Mouse (Mus musculus) heart, postnatal 0 days (tissue): ENCODE measurements around the gene Fam129a. TPM values are rescaled to one million over a fixed set of nuclear protein-coding genes. Genes with fewer than 3 reads are reported as not detected.

Source experiments
- ATAC-seq: fragments of 200-750 bp; cut with Nextera tagmentation; 2 replicates; pipeline ENCODE4 v1.8.0; 2017; ENCODE audit warnings: low read depth, moderate number of reproducible peaks, moderate library complexity; ENCODE audit not compliant: insufficient read depth
- DNase-seq: peaks from one replicate; pipeline ENCODE4 v3.0.0-alpha.2; 2016; ENCODE audit warnings: low spot score
- H3K27ac ChIP-seq: fragments of 300-500 bp; sonication (generic); 2 replicates; pipeline ENCODE4 v1.5.1; 2014; ENCODE audit warnings: low read depth, mild to moderate bottlenecking
- H3K27me3 ChIP-seq: fragments of 300-500 bp; sonication (generic); 2 replicates; pipeline ENCODE4 v1.6.1; 2014; ENCODE audit warnings: low read length, mixed read lengths; ENCODE audit not compliant: control insufficient read depth, insufficient read depth
- H3K36me3 ChIP-seq: fragments of 300-500 bp; sonication (generic); replicated peaks from 2 replicates; pipeline ENCODE4 v1.6.1; 2014; ENCODE audit warnings: low read length, mixed read lengths; ENCODE audit not compliant: control insufficient read depth, insufficient read depth
- H3K4me1 ChIP-seq: fragments of 300-500 bp; sonication (generic); 2 replicates; pipeline ENCODE4 v1.6.1; 2014; ENCODE audit warnings: antibody characterized with exemption; ENCODE audit not compliant: control insufficient read depth, insufficient read depth
- H3K4me2 ChIP-seq: fragments of 300-500 bp; sonication (generic); 2 replicates; pipeline ENCODE4 v1.6.1; 2014; ENCODE audit warnings: low read depth, mild to moderate bottlenecking, low read length, moderate library complexity
- H3K4me3 ChIP-seq: fragments of 300-500 bp; sonication (generic); 2 replicates; pipeline ENCODE4 v1.5.1; 2014; ENCODE audit warnings: low read depth, low read length
- H3K9ac ChIP-seq: fragments of 300-500 bp; sonication (generic); replicated peaks from 2 replicates; pipeline ENCODE4 v1.6.1; 2014; ENCODE audit warnings: low read depth, low read length, mixed read lengths
- H3K9me3 ChIP-seq: fragments of 300-500 bp; sonication (generic); replicated peaks from 2 replicates; pipeline ENCODE4 v1.6.1; 2016; ENCODE audit warnings: low read length; ENCODE audit not compliant: control insufficient read depth
- CTCF ChIP-seq: IDR thresholded peaks from 2 replicates; pipeline ENCODE4 v1.5.1; 2016; ENCODE audit warnings: antibody characterized with exemption, control low read depth, low read depth
- EP300 ChIP-seq: IDR thresholded peaks from 2 replicates; pipeline ENCODE4 v1.6.1; 2016; ENCODE audit warnings: antibody characterized with exemption, low read depth
- WGBS: fragments of 180-500 bp; shearing (Covaris S2); extraction: QIAGEN DNeasy Blood & Tissue Kit; methylation state at CpG from one replicate; pipeline ENCODE4 v1.1.7; 2014; 5-methylcytosine and 5-hydroxymethylcytosine counted together
- polyA plus RNA-seq: library from polyadenylated mRNA; unstranded; fragments of >200 nt; fragmentation: Nextera tagmentation; extraction: Ambion mirVana; gene quantifications from 2 replicates; pipeline ENCODE4 v1.2.1, GENCODE M21; 2015
- total RNA-seq: library from RNA; depleted of rRNA; stranded (reverse); fragments of >200 nt; gene quantifications from 2 replicates; pipeline ENCODE4 v1.2.3, GENCODE M21; 2014; ENCODE audit warnings: low replicate concordance

Fam129a gene
- total and polyA plus RNA-seq, 2 experiments from 2014 or later = 14.1 to 64.3 TPM

DNA sequence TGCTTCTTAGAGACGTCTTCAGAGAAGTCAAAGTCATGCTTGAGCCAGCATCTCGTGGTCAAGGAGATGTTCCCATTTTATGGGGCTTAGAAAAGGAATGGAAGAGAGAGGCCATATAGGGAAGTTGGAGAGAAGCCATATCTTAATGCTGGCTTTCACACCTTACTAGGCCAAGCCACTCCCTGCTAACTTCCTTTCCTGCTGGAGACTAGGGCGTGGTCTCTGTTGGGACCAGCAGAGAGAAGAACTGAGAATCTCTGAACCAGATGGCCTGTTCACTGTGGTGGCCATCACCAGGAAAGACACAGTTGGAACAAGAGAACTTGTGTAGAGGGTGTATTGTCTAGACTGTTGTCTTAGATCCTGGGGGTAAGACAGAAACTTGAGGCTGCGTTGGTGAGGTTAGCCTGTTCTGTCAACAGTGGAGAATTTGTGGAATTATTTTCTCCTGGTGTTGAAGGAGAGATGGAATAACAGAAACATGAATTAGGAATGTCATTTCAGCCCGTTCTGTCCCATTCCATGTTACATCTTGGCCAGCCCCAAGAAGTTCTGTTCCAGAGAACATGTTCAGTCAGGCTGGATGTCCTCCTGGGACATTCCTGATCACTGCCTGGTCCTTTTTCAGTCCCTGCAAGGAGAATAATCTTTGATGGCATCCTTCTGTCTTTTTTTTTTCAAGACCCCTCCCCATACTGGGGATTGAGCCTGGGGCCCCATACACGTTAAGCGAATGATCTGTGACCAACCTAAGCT, 90.9 kb downstream of the Fam129a start:
- 83% methylated on average over 7 of the region's 7 CpGs for WGBS
- no peaks in the 10 kb centered on the region for H3K27me3 ChIP-seq
- no peak for ATAC-seq
- no peak overlapping the region for H3K9ac ChIP-seq
- no peaks in the 10 kb centered on the region for H3K36me3 ChIP-seq
- H3K27ac ChIP-seq = peak overlapping the region; percentile 27
- no peaks in the 10 kb centered on the region for H3K9me3 ChIP-seq
- TF ChIP-seq CTCF = no peak
- no peak for TF ChIP-seq EP300
- no peak overlapping the region for H3K4me3 ChIP-seq
- DNase-seq = no peak
- no peak overlapping the region for H3K4me2 ChIP-seq
- H3K4me1 ChIP-seq = peaks cover 16% of the 10 kb centered on the region

DNA sequence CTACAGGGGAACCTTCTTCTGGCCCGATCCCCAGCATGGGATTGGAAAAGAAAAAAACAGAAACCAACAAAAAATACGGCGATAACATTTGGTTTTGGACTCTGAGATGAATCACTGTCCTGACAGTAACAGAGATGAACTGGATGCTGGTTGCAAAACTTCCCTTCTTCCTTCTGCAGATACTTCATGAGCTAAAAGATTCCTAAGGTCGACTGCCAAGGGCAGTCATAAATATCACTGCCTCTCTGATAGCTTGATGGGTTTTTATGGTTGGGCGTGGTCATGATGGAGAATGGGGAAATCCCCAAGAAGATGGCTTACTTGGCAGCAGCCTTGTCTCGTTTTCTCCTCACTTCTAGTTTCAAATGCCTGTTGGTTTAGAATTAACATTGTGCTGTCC, 92.0 kb downstream of the Fam129a start:
- Histone ChIP-seq H3K4me1 (peaks cover 17% of the 10 kb centered on the region), H3K27me3 (no peaks in the 10 kb centered on the region), H3K27ac (no peak overlapping the region), H3K9me3 (no peaks in the 10 kb centered on the region), H3K36me3 (no peaks in the 10 kb centered on the region), H3K9ac (no peak overlapping the region), H3K4me2 (no peak overlapping the region), H3K4me3 (no peak overlapping the region)
- ATAC-seq = no peak
- no peak for TF ChIP-seq EP300
- TF ChIP-seq CTCF = no peak
- no peak for DNase-seq
- 67% methylated on average over 6 of the region's 6 CpGs for WGBS

DNA sequence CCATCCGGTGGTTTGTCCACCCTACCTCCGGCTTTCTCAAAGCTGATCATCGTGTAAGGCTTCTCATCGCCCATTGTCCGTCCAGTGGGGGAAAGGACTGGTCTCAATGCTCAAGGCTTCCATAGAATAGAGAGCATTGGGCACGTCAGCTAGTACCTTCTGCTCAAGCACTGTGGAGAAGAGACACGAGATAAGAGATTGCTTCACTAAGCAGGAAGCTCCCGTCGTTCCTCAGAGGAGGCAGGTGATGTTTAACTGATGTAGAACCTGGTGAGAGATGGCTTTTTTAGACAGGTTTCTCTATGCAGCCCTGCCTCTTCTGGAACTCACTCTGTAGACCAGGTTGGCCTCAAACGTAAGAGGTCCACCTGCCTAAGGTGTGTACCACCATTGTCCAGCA, 93.4 kb downstream of the Fam129a start:
- WGBS = 83% methylated on average over 10 of the region's 10 CpGs
- TF ChIP-seq EP300 (no peak), CTCF (no peak)
- H3K27me3 ChIP-seq = no peaks in the 10 kb centered on the region
- H3K4me3 ChIP-seq = no peak overlapping the region
- ATAC-seq (no peak), DNase-seq (no peak)
- H3K4me1 ChIP-seq = peaks cover 17% of the 10 kb centered on the region
- no peaks in the 10 kb centered on the region for H3K36me3 ChIP-seq
- no peak overlapping the region for H3K27ac ChIP-seq
- no peak overlapping the region for H3K9ac ChIP-seq
- no peaks in the 10 kb centered on the region for H3K9me3 ChIP-seq
- H3K4me2 ChIP-seq = no peak overlapping the region

DNA sequence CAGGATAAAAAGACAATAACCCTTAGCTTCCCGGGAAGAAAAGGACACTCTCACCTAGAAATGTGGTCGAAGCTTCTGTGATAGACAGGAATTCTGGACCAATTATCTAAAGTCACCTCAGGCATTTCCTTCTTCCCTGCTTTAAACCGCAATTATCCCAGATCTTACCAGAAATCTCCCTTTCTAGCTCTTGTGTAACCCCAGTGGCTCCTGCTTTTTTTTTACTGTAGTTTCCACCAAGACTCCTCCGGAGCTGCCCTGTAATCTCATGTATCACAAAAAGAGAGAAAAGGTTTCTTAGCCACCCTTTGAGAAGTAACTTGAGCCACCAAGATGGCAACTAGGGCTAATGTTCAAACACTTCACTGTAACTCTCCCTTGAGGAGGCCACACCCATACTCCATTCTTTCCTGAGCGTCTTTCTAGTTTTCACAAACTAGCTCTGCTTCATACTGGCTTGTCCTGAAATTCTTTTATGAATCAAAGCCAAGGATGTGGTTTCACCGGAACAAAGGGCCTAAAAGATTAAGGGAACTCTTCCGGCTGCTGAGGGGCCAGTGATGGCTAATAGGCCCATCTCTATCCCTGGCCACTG, 93.9 kb downstream of the Fam129a start:
- Histone ChIP-seq H3K36me3 (no peaks in the 10 kb centered on the region), H3K4me1 (peaks cover 17% of the 10 kb centered on the region), H3K9ac (no peak overlapping the region), H3K27ac (no peak overlapping the region), H3K9me3 (no peaks in the 10 kb centered on the region), H3K27me3 (no peaks in the 10 kb centered on the region), H3K4me2 (no peak overlapping the region), H3K4me3 (no peak overlapping the region)
- DNase-seq = no peak
- TF ChIP-seq CTCF (no peak), EP300 (no peak)
- no peak for ATAC-seq
- 77% methylated on average over 7 of the region's 7 CpGs for WGBS

DNA sequence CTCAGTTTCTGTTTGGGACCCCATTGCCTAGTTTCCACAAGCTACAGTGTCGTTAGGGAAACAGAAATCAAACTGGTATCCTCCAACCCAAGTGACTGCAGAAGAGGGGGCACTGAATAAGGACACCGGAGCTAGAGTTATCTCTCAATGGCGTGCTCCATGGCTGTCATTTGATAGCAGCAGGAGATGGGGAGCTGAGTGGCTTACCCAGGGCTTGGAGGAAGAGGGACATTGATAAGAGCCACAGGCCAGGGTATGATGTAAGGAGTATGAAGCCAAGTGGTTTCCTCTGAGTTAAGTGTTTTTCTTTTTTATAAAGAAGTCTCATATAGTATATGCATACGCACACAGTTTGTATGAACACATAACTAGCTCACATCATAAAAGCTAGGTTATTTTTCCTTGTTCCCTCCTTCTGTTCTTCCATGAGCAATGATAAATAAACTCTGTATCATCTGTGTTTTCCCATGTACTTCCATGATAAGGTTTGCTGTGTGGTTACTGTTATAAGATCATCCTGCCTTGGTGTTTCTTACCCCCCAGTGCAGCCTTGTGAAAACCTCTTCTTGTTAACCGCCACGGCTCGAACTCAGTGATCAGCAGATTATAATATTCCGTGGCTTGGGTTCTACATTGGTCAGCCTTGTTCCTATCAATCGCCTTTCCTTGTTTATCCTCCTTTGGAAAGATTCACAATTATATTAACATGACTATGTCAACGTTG, 96.5 kb downstream of the Fam129a start:
- no peaks in the 10 kb centered on the region for H3K9me3 ChIP-seq
- no peak for DNase-seq
- no peaks in the 10 kb centered on the region for H3K27me3 ChIP-seq
- peaks cover 11% of the 10 kb centered on the region for H3K4me1 ChIP-seq
- H3K4me3 ChIP-seq = no peak overlapping the region
- no peak overlapping the region for H3K9ac ChIP-seq
- H3K36me3 ChIP-seq = no peaks in the 10 kb centered on the region
- 73% methylated on average over 10 of the region's 10 CpGs for WGBS
- no peak for ATAC-seq
- TF ChIP-seq EP300 (no peak), CTCF (no peak)
- H3K27ac ChIP-seq = no peak overlapping the region
- no peak overlapping the region for H3K4me2 ChIP-seq
